Mouse (Mus musculus): Measurements from ENCODE around the gene Sh3pxd2a.

Sh3pxd2a gene

DNA sequence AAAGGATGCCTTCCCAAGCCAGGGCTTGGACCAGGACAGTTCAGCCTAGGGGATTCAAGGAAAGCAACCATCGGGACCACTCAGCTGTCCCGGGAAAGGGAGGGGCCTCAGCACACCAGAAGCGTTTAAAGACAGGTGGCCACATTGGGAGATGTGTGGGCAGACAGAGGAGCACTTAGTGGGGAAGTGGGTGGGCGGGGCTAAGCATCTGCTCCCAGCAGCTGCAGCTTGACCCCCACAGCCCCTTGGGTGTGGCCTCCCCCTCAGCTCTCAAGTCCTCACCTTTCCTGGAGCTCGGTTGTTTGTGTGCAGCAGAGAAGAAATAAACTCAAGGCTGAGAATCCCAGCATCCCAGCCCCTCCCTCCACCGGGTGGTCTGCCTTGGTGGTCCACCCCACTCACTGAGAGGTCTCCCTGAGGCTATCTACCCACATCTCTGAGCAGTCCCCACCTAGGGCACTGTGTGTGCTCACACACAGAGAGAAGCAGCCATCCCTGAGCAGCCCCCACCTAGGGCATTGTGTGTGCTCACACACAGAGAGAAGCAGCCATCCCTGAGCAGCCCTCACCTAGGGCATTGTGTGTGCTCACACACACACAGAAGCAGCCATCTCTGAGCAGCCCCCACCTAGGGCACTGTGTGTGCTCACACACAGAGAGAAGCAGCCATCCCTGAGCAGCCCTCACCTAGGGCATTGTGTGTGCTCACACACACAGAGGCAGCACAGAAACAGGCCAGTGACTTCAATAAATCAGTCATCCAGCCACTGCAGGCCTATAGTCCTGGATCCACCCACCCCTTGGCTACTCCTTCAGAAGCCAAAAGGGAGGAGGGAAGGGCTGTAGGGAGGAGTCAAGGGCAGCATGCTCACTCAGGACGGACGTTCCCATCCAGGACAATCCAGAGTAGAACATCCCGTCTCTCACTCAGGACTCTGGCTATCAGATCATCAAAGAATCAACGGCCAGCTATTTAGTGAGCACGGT lies 136.0 kb downstream of the Sh3pxd2a start:
- DNase-seq = no peak

DNA sequence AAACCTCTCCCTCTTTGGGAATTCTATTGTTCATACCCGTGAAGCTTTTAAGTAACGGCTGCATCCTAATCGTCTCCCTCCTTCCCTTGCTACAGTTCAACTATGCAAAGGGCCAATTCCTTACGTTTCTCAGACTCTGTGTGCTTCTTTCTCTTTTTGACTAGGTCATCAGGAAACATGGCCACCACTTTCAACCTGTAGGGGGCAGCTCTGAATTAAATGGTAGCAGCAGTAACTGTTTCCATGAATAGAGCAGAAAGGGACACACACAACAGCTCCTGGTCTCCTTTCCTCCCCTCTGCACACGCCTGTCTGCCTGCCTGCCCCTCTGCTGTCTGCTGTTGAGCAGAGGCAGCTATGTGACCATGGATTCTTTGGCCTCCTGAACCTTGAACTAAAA lies 138.3 kb downstream of the Sh3pxd2a start:
- DNase-seq = no peak

DNA sequence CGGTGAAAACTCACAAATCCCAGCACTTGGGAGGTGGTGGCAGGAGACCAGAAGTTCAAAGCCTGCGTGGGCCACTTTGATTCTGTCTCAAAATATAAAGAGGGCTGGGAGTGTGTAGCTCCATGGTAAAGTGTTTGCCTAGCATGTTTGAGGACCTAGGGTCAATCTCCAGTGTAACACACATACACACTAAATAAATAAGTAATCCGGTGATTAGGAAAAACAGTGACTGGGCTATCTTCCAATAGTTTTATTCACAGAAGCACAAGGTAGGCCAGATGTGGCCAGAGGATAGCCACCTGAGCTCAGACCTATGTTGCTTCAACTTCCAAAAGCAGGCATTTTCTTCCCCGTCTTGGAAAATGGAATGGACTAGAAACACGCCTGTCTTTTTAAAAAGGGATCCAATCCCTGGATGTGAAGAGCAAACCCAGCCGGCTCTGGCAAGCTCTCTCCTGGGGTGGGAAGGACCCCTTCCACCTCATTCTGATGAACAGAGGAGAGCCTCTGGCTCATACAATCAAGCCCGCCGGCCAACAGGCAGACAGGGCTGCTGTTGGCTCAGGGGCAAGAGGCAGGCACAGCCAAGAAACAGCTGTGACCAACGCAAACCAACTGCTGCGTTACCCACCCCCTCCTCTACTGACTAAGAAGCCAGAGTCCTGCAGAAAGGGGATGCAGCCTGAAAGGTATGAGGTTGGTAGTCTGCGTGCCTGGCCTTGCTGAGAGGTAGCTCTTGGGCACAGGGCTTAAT lies 140.9 kb downstream of the Sh3pxd2a start:
- no peak for DNase-seq

DNA sequence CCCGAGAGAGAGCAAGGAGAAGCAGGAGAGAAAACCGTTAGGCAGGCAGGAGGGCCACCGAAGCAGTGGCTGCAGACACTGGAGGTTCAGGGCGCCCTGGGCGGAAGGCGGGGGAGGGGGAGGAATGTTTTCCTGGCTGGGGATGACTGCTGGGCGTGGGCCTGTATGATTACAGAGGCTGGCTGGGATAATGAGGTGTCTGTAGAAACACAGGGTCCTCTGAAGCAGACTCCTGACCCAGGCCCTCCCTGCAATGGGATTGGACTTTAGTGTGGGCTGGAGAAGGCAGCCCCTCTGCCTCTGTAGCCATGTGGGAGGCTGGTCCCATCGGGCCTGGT lies 143.9 kb downstream of the Sh3pxd2a start:
- no peak for DNase-seq

DNA sequence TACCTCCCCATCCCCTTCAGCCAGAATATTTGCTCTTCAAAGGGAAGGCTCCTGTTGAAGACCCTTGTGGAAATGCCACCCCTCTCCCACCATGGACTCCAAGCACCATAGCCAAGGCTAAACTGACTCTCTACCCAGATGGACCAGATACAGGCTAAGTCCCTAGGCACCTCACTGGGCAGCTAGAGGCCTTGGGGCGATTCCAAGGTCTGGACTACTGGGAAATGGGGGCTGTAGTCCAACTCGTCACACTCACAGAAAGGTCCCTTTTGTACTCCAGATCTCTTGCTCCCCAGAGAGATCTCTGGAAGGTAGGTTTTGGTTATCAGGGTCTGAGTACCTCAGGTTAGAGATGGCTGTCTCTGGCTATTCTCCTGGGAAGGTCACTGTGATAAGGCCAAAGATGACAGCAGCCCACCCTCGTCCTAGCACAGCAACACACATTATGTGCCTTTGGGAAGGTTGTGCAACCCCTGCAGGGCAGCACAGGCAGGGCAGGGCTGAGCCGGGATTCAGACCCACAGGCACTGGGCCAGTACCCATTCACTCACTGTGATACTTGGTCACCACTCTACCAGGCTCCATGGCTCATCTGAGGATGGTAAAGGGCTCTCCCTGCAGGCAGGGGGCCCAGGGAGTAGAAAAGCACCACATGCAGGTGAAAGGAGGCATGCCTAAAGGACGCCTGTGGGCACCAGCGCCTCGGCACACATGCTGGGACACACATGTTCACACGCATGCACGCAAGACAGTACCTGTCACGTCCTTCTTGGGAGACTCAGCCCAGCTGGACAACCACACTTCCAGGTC lies 144.5 kb downstream of the Sh3pxd2a start:
- no peak for DNase-seq

DNA sequence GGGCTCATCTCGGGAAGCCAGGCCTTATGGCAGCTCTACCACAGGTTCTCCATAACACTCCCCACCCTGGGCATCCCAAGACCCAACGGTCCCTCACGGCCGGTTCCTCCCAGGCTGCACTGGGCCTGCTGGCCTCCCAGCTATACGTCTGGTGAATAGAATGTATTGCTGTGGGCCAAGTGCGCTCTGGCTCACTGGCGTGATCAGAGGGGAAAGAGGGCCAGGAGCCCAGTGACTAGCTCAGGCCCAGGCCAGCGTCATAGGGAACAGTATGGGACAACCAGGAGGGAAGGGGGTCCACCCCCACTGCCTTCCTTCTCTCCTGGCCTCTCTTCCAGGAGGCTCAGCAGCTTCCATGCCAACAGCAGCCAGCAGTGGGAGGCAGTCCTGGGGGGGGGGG lies 145.1 kb downstream of the Sh3pxd2a start:
- DNase-seq = no peak

DNA sequence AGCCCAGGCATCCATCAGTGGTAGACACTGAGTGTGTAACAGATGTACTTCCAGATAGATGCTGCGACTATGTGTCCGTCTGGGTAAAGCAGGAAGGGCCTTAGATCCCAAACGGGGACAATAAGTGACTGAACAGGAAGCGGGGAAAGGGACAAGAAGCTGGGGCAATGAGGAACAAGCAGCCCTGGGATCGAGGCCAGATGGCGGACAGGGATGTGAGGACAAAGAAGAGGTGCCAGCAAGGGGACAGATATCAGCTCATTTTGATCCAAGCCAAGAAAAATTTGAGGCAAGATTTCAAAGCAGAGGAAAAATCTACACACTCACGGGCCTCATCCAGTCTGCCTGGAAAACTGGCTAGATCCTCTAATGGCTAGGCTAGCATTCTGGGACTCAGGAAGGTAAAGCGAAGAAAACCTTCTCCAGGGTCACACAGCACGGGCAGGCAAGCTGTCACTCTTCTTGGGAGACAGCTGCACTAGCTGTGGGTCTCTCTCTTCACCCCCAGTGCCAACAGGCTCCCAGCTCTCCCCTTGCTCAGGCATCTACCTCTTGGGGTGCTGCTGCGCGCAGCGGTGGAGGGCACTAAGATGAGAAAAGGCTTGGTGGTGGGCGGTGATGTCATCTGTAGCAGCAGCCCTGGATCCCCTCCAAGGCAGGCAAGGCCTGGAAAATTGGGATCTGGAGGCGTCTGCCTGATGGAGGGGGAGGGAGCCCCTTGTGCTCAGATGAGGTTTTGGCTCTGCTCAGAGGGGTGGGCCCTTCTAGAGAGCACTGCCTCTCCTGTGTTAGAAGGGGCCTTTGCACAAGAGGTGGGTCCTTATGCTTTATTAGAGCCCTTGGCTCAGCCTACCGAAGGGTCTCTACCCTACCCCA lies 146.9 kb downstream of the Sh3pxd2a start:
- no peak for DNase-seq

DNA sequence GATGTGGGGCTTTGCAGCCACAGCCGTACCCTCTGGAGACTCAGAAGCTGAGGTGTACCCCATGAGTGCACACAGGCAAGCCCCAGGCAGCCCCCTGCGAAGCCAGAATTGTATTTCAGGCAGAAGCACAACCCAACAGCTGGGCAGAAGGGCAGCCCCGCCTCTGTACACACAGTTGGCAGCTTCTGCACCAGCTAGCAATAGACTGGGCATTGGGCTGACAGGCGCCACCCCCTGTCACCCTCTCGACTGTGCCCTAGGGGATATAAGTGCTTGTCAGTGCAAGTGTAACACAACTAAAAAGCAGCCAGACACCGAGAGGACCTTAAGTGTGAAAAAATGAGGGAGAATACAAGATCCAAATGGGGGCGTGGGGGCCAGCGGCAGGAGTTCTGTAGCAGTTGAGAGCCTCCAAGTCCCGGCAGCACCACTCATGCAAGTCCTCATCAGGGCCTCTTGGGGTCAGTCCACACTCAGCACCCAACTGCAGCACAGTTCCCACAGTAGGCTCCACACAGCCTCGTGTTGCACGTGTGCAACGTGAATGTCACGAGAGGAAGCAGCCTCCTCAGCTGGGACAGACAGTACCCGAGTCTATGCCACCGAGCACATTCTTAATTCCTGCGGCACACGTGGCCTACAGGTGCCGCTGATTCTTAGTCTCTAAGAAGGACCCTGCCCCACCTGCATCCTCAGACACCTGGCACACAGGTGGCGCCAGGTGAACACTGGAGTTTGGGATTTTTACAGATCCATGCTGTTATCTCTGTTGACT lies 147.7 kb downstream of the Sh3pxd2a start:
- no peak for DNase-seq

DNA sequence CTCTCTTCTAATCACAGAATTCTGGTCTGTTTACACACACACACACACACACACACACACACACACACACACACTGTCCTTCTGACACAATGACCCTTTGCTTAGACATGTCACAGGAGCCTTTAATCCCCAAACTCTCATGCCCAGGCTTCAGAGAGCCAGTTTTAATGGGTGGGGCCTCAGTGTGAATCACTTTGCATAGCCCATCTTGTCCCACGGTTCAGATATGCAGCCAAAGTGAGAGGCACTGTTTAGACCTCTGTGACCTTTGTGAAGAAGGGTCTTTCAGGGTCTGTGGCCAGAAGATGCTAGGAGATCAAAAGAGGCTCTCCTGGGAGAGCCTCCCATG lies 148.3 kb downstream of the Sh3pxd2a start:
- DNase-seq = no peak

DNA sequence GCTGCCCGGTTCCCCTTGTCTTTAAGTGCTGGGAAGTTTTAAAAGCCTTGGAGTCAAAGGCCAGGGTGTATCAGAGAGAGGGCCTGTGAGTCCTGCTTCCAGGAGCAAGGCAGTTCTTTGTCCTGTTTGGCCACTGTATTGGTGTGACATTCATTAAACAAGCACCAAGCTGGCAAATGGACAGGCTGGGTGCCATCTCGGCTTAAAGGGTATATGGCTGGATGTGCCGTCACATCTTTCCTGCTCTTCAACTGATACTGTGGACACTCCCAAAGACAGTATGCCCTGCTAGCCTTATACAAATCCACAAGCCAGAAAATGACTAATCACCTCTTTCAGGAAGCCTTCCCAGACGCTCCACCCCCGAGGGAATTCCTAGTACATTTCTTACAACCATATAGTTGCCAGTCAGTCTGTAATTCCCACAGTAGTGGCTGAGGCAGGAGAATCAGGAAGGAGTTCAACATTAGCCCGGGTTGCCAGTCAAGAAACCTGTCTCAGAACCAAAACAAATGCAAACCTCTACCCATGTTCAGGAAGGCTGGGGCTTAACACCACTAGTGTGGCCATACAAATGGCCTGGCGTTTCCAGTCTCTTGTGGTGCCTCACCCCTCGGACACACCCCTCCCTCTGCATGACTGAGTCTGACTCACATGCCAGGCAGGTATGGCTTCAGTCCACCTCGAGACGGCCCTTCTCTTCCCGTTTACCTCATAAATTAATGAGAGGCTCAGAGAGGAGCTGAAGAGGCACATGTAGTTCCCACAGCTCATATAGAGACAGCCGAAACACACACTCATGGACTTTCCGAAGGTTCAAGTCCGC lies 148.9 kb downstream of the Sh3pxd2a start:
- DNase-seq = no peak

DNA sequence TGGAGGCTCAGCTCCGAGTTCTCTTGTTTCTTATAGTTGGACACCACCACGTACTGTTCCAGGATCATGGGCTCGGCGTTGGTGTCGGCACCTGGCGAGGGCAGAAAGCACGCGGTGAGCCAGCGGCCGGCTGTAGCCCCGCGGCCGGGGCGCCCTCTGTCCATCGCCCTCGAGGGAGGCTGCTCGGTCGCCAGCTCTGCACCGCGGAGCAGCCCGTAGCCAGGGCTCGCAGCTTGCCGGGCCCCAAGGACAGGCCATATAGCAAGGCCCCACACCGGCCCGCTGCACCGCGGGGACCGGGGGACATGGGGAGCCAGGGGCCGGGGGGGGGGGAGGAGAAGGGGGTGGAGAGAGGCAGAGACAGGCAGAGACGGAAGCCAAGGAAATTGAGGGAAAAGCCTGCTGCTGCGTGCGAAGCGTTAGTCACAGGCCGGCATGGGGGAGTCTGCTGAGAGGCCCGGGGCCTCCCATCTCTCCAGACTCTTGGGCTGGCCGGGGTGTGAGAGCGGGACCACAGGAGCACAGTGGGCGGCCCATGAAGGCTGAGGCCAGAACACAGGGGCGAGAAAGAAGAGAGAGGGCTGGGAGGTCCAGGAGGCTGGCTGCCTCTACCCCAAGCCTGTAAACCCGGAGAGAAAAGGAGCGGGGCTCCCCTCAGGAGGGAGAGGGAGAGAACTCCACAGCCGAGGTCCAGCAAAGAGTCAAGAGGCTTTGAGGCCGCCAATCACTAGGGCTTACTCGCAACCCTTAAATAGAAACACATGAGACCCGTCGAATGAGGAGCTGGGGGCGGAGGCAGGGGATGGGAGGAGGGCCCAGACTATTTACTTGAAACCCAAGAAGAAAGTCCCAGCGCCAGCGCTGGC lies 149.9 kb downstream of the Sh3pxd2a start:
- no peak for DNase-seq

DNA sequence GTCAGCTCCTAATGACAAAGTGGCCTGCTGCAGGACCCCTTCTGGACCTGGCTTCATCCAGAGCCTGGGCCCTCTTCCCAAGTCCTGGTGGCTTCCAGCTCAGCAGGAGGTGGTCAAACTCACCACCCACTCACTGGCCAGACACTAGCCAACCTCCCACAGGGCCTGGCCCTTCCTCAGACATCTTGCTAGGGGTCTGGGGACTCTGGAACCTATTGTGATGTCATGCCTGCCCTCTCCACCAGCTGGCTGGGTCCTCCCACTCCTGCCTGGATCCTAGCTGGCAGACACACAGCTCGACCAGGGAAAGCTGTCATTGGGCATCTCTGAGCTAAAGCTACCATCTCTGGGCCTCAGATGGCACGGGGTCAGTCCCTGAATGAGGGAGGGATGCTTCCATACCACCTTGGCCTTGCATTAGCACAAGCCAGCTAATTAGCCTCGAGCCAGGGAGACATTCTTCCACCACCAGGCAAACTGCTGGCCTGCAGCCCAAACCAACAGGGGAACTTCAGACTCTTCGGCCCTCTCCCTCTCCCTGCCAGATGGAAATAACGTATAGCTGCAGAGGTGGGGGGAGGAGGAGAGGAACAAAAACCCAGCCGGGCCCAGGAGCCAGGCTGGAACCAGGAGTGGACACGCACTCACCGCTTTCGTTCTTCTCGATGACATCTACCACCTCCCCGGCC lies 150.7 kb downstream of the Sh3pxd2a start:
- DNase-seq = no peak

DNA sequence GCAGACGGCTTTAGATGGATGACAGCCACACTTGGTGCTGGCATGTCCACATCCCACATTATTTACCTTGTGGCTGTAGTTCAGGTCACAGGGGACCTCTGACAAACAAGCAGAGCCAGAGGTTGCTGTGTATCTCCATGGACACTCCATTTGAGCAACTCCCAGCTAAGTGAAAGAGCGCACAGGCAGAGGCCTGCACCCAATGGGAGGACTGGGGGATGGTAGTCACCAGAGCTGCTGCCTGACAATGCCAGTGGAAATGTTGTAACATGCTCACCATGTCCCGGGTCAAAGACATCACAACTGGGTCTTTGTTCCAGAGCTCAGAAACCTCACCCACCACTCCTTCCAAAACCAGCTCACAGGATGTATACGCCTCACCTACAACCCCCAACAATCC lies 153.0 kb downstream of the Sh3pxd2a start:
- DNase-seq = no peak

DNA sequence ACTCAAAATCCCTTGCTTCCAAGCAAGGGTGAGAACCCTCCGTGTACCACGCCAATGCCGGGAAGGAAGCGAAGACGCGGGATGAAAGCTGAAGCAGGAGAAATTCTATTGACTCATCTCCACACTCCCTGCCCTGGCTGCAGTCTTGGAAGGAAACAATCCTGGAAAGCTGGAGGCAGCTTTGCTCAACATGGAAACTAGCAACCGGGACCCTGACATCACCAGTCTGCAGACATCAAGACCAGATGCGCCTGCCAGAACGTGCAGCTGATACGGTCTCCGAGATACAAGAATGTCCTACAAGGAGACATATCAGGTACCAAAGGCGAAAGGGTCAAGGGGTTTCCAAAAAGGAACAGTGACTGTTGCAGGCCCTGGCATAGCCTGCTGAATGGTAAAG lies 154.4 kb downstream of the Sh3pxd2a start:
- DNase-seq = no peak

DNA sequence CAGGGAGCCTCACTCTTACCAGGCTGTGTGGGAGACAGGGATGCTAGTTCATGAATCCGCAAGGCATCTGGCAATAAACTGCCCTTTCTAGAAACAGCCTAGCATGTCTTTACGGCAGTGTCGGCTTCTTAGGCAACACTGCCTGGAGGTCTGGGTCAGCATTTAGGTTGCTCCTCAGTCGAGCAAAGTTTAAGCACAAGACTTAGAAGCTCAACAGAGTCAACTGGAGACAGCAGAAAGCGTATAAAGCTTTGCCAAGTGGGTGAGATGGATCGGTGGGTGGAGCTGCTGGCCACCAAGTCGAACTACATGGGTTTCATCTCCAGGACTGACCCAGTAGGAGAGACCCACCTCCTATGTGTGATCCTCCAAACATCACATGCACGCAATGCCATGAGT lies 157.3 kb downstream of the Sh3pxd2a start:
- no peak for DNase-seq

DNA sequence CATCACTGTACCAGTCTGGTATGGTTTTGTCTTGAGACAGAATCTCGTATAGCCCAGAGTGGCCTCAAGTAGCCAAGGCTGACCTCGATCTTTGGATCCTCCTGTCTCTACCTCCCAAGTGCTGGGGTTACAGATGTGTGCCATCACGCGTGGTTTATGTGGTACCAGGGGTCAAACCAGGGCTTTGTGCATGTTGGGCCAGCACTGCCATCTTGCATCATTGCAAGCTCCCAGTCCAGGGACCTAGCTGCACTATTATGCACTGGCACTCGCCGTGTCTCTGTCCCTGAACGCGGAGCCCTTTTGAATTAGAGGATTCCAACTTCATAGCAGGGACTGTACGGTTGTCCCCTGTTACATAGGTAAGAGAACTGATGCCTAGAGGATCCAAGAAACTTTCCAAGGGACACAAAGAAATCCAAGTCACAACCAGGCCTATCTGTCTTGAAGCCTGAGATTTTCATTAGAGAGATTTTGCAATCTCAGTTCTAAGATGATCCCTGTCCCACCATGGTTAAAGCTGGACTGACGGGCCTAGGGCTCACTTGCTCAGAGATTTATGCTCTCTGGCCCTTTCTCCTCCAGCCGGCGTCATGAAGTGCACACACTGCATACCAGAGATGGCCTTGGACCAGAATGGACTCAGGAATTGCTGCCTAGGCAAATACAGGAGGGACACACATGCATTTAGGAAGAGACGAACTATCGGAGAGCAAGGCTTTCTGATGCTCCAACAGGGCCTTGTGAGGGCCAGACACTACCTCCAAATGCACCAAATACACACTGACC lies 157.9 kb downstream of the Sh3pxd2a start:
- DNase-seq = no peak

DNA sequence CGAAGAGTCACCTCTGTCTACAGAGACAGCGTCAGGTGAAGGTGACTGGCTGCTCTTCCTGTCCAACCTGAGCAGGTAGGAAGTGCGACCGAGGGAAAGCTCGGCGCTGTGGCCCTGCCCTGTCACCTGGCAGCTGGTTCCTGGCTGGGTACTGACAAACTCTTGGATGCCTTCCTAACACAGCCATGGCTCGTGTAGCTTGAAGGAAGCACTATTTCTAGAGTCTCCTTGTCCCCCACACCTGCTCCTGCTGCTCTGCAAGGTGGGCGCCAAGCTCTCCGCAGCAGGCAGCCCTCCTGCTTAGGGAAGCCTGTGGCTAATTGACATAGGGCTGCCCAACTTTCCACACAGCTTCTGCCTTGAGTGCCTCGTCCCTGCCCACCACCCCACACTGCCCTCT lies 158.8 kb downstream of the Sh3pxd2a start:
- no peak for DNase-seq

DNA sequence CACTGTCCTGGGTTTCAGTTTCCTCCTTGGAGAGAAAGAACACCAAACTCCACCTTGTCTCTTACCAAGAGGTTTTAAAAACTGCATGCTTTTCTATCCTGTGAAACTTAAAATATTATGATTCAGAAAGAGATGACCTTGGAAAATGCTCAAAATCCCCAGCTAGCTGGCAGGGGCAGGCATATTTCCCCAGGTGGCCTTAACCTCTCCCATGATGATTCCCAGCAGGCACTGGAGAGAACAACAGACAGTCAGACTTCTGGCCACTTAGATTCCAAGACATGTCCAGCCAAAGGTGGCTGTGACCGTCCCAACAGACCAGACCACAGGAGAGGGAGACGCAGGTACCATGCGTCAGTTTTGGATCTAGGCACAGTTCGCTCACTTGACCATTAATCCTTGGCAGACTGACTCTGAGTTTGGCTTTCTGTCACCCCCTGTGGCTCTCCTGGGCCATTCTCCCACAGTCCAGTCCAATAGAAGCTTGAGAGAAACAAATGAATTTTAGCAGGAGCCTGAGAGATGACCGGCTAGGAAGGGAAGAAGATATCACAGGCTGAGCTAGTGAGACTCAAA lies 159.9 kb downstream of the Sh3pxd2a start:
- peak; percentile 78 for DNase-seq
